Mouse (Mus musculus) subcutaneous adipose tissue, adult 2 months (tissue): ENCODE data around the gene Capn11. TPM values are rescaled to one million over a fixed set of nuclear protein-coding genes. Genes with fewer than 3 reads are reported as not detected.

Experiments
- polyA plus RNA-seq: library from polyadenylated mRNA; depleted of rRNA; stranded (reverse); fragments of >200 nt; gene quantifications from 2 replicates; pipeline ENCODE4 v1.2.3, GENCODE M21; 2012; ENCODE audit warnings: low replicate concordance; rRNA removed

The Capn11 gene
- 0.06 TPM in 1 of 2 replicates, not detected in the other for polyA plus RNA-seq

DNA sequence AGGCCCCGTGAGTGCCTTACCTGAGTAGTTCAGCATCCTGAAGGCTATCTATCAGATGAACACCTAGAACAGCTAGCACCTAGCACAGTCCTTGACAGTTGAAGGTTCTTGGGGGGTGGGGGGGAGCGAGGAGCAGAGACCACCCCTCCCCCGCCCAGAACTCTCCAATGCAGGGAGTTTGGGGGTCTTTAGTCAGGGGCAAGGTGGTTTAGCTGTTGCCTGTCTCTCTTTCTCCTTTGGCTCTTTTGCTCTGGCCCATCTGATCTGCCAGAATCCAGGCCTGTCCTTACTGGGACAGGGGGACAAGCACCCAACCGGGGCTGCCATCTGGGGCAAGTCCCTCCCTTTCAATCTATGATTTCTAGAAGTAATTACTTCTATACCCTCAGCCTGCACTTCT, at the start of gene Capn11:
Gene Capn11, minus strand, starts transcription at position 101 of the 400 bp plus-strand sequence.

DNA sequence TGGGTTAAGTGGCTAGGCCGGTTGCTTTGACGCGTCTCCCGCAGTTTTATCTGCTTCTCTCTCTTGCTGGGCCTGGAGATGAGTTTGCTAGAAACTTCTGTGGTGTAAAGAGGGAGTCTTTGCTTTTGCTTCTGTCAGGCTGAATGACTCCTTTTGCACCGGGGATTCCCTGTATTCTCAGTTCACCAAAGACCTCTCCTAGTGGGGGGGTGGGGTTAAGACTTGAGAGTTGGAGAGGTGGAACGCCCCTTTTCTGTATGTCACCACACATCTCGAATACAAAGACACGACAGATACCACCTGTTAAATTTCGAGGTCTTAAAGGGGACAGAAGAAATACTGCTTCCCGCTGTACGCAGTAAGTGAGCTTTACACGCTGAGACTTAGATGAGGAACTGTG, 27.6 kb upstream of the Capn11 start, which contains the start of gene Tmem63b:
Gene Tmem63b, minus strand, starts transcription at position 190 of the 400 bp plus-strand sequence.

DNA sequence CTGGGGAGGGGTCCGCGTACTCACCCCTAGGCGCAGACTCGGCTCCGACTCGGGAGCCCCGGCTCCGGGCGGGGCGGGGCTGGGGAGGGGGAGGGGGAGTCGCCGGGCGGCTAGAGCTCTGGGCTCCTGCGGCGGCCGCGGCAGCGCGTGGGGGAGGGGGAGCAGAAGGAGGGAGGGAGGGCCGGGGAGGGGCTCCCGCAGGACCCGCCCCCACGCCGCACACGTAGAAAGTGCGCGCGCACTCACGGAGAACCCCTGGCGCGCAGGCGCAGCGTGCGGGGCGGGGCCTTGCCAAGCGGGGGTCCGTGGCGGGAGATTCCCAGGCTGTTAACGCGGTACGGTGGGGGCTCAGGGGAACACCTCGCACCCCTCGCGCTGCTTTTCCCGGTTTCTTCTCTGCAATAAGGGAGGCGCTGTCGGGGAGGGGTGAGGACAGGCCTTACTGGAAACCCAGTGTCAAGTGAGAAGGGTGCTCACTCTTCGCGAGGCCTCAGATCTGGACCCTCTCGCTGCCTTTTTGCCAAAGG, 27.0 kb upstream of the Capn11 start, which contains the start of gene Mrpl14:
Gene Mrpl14, plus strand, starts transcription at position 230 of the 527 bp plus-strand sequence.

DNA sequence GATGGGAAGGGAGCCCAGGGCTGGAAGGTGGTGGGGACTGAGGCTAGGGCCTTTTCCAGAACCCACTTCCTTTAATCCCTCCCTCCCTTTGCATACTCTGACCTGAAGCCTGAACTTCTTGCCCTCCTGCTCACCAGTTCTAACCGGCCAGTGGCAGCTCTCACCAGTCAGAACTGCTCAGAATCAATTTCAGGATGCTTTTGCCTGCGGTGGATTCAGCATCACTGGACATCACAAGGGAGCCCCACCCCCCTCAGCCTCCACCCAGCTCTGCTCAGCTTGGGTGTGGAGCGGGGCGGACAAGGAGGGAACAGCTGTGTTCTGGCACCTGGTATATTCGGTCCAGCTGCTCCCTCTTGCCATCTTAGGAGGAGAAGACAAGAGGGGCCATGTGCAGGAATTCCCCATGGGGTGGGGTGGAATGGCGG, 57.2 kb downstream of the Capn11 start, which contains the start of gene Mymx:
Gene Mymx, minus strand, starts transcription at position 226 of the 428 bp plus-strand sequence.

DNA sequence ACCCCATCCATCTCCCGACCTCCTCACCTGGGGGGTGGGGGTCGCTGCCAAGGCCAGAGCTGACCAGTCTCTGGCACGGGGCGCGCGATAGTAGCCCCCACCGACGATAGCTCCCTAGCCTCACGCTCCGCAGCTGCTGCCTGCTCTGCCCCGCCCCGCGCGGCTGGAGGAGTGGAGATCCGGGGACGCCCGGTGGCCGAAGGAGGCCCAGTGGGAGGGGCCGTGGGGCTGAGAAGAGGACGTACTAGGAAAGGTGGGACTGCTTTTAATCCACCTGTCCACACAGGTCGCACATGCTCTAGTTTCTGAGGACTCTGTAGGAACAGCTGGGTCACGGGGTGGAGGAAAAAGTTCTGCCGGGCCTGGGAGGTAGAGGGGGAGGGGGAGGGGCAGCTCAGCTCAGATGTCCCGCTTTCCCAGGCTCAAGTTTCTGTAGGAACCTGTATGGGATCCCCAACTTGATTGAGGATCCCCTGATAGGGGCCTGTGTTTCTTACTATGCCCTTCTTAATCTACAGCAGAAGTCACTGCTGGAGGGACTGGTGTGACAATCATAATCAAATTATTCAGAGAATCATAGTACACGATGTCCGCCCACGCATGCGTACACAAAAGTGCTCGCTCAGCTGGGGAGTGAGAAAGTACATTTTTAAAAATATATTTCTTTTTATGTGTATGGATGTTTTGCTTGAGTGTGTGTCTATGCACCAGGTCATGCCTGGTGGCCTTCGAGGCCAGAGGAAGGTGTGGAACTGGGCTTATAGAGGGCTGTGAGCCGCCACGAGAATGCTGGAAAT, 59.5 kb downstream of the Capn11 start, which contains the start of gene Slc29a1:
Gene Slc29a1, minus strand, starts transcription at position 161 of the 797 bp plus-strand sequence.

Other genes starting within 250 kb of the Capn11 start
- gene Cdc5l, start 225.6 kb downstream of the Capn11 start, polyA plus RNA-seq = 7.5 and 13.1 TPM in 2 replicates
- 0.10 and 0.14 TPM in 2 replicates for gene Spats1, start 183.9 kb downstream of the Capn11 start, polyA plus RNA-seq
- 13.0 and 20.0 TPM in 2 replicates for gene Aars2, start 152.5 kb downstream of the Capn11 start, polyA plus RNA-seq
- gene Tcte1, start 135.9 kb downstream of the Capn11 start, polyA plus RNA-seq = not detected in 2 replicates
- gene Tmem151b, start 109.6 kb downstream of the Capn11 start, polyA plus RNA-seq = 0.10 and 1.3 TPM in 2 replicates
- gene Nfkbie, start 103.6 kb downstream of the Capn11 start, polyA plus RNA-seq = 4.5 and 7.6 TPM in 2 replicates
- 116 and 166 TPM in 2 replicates for gene Slc35b2, start 95.5 kb downstream of the Capn11 start, polyA plus RNA-seq
- 397 and 776 TPM in 2 replicates for gene Hsp90ab1, start 86.1 kb downstream of the Capn11 start, polyA plus RNA-seq
- 83.9 and 195 TPM in 2 replicates for gene Slc29a1, start 59.7 kb downstream of the Capn11 start, polyA plus RNA-seq
- not detected in 2 replicates for gene Mymx, start 57.2 kb downstream of the Capn11 start, polyA plus RNA-seq
- gene Mrpl14, start 27.0 kb upstream of the Capn11 start, polyA plus RNA-seq = 114 and 123 TPM in 2 replicates
- 61.9 and 66.0 TPM in 2 replicates for gene Tmem63b, start 27.6 kb upstream of the Capn11 start, polyA plus RNA-seq
- gene 1600014C23Rik, start 74.5 kb upstream of the Capn11 start, polyA plus RNA-seq = not detected in 2 replicates